Mouse (Mus musculus): ENCODE measurements around the gene Arhgap24. TPM values are rescaled to one million over a fixed set of nuclear protein-coding genes. Genes with fewer than 3 reads are reported as not detected.

The Arhgap24 gene
- polyA plus RNA-seq, 1 experiment = not detected

DNA sequence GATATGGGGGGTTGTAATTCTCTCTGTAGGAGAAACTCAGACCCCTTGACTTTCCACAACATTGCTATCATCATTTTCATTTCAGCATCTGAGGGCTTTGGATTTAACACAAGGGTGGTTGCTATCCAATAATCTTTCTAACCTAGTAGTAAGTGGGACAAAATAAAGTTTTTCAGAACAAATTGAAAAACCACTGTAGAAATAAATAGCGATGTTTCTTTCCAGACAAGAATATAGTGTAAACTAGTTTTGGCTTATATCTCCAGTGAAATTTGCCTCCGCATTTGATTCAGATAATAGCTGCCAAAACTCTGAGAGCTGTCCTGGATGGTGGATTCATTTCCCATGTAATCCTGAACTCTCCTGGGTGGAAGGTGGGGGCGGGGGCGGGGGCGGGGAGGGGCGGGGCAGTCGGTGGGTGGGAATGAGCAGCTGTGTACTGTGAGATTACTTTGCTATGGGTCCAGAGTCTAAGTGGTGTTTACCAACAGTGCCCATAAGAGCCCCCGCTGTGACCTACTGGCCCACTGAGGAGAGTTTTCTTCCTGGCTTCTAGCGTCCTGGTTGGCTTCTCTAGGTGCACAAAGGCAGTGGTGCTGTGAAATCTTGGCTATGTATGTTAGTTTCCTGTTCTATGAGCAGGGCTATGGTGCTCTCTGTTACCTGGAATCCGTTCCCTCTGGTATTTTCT, 2.2 kb downstream of the Arhgap24 start:
- TF ChIP-seq GATA1 (IDR thresholded peaks at IDR 0.05; ENCODE audit: low read length) = no peak

- TF ChIP-seq GATA1 (IDR thresholded peaks at IDR 0.05; ENCODE audit: low read length) = no peak
Measured at GRCm38 (mm10) chr5:102491554-102491953, 10.4 kb downstream of the Arhgap24 start.

DNA sequence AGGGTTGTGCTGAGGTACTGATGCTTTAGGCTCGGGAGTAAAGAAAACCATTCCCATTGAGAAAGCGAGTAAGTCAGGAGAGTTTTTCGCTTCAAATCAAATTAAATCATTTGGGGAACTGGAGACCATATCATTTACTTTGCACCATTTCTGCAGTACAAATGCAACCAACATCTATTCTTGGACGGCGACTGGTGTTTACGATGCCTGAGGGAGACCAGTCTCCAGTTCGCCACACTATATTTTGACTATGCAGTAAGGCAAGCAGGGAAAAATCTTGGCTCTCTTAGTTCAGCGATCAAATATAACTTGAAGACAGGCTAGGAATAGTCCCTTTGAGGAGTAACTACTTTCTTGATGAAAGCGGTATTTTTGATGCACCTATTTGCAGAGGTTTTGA, 11.0 kb downstream of the Arhgap24 start:
- TF ChIP-seq GATA1 (IDR thresholded peaks at IDR 0.05; ENCODE audit: low read length) = no peak

GRCm38 (mm10) chr5:102494827-102495226, 13.6 kb downstream of the Arhgap24 start:
- no peak for TF ChIP-seq GATA1 (IDR thresholded peaks at IDR 0.05; ENCODE audit: low read length)

- no peak for TF ChIP-seq GATA1 (IDR thresholded peaks at IDR 0.05; ENCODE audit: low read length)
Measured at GRCm38 (mm10) chr5:102497205-102497604, 16.0 kb downstream of the Arhgap24 start.

- TF ChIP-seq GATA1 (IDR thresholded peaks at IDR 0.05; ENCODE audit: low read length) = no peak
Measured at GRCm38 (mm10) chr5:102498747-102499146, 17.6 kb downstream of the Arhgap24 start.

DNA sequence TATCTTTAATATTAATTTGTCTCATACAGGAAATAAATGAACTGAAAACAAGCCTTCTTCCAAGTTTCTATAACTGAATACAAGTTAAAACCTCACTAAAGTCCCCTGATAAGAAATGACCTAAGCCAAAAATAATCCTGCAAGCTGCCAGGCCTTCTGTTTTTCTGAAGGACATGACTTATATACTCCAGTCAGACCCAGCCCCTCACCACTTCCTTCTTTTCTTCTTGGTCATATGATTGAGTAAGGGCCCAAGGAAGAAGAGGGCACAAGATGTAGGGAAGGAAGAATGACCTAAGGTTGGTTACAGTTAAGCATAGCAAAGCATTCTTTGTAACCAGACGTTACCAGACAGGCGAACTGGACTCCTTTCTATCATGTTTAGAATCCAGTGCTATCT, 21.1 kb downstream of the Arhgap24 start:
- TF ChIP-seq GATA1 (IDR thresholded peaks at IDR 0.05; ENCODE audit: low read length) = no peak

DNA sequence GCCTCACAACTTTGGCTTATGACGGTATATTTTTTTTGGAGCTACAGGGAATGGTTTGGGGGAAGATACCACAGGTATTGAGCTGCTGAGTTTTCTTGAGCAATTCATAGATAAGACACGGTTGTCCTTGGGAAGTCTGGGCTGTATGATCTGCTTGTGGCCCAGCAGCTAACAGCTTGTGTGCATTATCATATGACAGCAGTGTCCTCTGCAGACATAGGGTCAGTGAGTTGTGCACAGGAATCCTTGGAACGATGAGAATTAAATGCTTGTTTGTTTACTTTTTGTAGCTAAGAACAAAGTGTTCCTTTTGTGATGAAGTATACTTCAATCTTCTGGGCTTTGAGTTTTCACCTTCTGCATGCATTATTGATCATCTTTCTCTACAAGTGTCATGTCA, 21.9 kb downstream of the Arhgap24 start:
- no peak for TF ChIP-seq GATA1 (IDR thresholded peaks at IDR 0.05; ENCODE audit: low read length)

DNA sequence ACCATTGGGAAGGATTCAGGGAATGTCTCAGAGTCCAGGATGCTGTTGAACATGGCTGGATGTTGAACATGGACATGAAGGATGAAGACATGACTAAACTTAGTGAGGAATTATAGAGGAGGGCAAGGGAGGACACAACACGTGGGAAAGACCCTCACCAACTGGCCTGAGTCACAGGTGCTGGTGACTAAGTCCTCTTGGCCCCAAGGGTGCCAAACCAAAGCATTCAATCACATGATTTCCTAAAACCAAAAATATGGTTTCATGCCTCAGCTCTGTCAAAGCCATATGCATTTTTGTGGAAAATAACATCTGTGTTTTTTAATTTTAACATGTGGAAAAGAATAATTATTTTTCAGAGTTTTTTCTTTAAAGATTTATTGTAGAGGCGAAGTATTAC, 22.7 kb downstream of the Arhgap24 start:
- no peak for TF ChIP-seq GATA1 (IDR thresholded peaks at IDR 0.05; ENCODE audit: low read length)

DNA sequence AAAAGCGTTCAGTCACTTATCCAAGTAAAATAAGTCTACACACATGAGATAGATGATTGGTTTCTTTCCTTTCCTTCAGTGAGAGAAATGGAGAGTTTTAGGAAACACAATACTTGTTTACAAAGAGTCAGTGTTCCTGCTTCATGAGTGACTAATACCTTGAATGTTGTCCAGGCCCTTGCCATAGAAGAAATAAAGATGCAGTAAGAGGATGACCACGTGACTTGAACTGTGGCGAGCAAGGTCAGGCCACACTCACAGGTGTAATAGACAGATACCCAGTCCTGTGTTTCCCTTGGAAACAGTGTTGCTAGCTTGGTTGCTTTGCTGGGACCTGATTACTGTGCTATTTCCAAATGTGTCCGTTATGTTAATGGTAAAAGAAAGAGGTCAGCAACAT, 23.4 kb downstream of the Arhgap24 start:
- TF ChIP-seq GATA1 (IDR thresholded peaks at IDR 0.05; ENCODE audit: low read length) = no peak

DNA sequence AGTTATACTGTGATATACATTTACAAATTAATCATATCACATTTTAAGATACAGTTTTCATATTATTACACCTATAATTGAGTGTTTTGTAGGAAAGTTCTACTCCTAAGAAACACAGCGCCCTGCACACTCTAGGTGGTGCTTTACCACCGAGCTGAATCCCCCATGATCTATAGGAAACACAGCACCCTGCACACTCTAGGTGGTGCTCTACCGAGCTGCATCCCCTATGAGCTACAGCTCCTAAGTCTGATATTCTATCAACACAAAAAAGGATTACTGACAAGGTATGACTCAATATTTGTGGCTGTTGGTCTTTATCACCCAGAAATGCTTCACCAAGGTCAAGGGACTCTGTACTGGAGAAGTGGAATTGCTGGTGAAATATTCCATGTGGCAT, 27.0 kb downstream of the Arhgap24 start:
- TF ChIP-seq GATA1 (IDR thresholded peaks at IDR 0.05; ENCODE audit: low read length) = no peak

DNA sequence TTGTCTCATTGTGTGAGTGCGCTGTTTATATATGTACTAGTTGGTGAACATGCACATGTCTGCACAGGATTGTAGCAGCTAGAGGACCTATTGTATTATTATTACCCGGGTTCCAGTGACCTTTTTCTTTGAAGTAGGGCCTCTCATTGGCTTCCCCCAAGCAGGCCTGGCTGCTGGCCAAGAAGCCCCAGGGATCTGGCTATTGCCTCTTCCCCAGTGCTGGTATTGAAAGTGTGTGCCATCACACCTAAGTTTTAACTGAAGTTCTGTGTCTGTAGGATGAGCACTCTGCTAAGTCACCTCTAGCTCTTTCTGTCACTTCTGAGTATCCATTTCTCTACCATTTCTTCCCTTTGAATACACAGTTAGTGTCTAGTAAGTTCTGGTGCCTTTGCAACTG, 28.2 kb downstream of the Arhgap24 start:
- TF ChIP-seq GATA1 (IDR thresholded peaks at IDR 0.05; ENCODE audit: low read length) = no peak

- TF ChIP-seq GATA1 (IDR thresholded peaks at IDR 0.05; ENCODE audit: low read length) = no peak
Measured at GRCm38 (mm10) chr5:102511651-102512050, 30.5 kb downstream of the Arhgap24 start.

GRCm38 (mm10) chr5:102515496-102515895, 34.3 kb downstream of the Arhgap24 start:
- TF ChIP-seq GATA1 (IDR thresholded peaks at IDR 0.05; ENCODE audit: low read length) = no peak

GRCm38 (mm10) chr5:102520506-102520905, 39.3 kb downstream of the Arhgap24 start:
- no peak for TF ChIP-seq GATA1 (IDR thresholded peaks at IDR 0.05; ENCODE audit: low read length)

GRCm38 (mm10) chr5:102535311-102535710, 54.1 kb downstream of the Arhgap24 start:
- TF ChIP-seq GATA1 (IDR thresholded peaks at IDR 0.05; ENCODE audit: low read length) = no peak

- no peak for TF ChIP-seq GATA1 (IDR thresholded peaks at IDR 0.05; ENCODE audit: low read length)
Measured at GRCm38 (mm10) chr5:102537819-102538218, 56.6 kb downstream of the Arhgap24 start.

DNA sequence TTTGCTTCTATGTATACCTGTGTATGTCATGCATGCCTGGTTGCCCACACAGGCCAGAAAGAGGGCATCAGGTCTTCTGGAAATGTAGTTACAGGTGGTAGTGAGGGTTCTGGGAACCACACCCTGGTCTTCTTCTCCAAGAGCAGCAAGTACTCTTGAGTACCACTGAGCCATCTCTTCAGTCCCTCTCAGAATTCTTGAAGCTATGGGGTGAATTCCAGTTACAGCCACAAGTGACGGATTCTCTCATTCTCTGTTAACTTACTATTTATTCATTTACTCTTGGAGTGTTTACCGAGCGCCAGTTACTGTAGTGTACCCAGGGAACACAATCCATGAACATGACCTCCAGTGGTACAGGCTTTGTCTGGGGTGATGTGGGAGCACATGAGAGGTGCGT, 65.1 kb downstream of the Arhgap24 start:
- TF ChIP-seq GATA1 (IDR thresholded peaks at IDR 0.05; ENCODE audit: low read length) = no peak
